Mouse (Mus musculus): Measurements from ENCODE around the gene Pygb.

GRCm38 (mm10) chr2:150772466-150773119, 13.9 kb upstream of the Pygb start:
- no peak for TF ChIP-seq GATA1 (IDR thresholded peaks at IDR 0.05; ENCODE audit: low read length)
- TF ChIP-seq TAL1 (IDR thresholded peaks at IDR 0.05; ENCODE audit: low read length), result no peak
